32 mouse cellular contexts compared by ENCODE assay signal in the genomic region with DNA sequence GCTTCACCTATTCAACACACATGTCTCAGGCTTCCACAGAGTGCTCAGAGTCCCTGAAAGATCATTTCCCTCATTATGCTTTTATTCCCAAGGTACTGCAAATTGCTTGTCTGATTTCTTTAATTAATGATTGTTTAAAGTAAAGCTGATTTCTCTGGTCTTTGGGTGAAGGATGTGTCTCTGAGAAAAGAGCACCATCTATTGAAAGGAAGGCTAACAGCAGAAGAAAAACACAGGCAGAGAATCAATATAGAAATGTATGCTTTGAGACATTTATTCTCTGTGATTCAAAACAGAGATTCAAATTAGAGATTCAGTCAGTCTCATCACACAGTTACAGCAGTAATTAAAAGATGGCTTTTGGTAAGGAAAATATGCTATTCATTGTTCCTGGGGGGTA. TPM values are rescaled to one million over a fixed set of nuclear protein-coding genes. Genes with fewer than 3 reads are reported as not detected.
DNase-seq lines count a peak whose midpoint lies in the region; ATAC-seq and TF ChIP-seq lines count a peak whose summit lies in the region.
"Had no signal": no experiment of that assay in that cellular context is flagged by ENCODE, and none has a peak within 500 bp of the region (broad histone marks: within the 10 kb centered on the region; RNA-seq: fewer than 3 reads in every experiment).

No protein-coding gene starts in this region.

- H3K9ac ChIP-seq in hindbrain, embryonic 13.5 days: no peak overlapping the region
- H3K9ac ChIP-seq in midbrain, embryonic 14.5 days (replicated peaks; ENCODE audit: low read length): no peak overlapping the region
- H3K9ac ChIP-seq in midbrain, embryonic 11.5 days (ENCODE audit: low read length): no peak overlapping the region
- H3K9ac ChIP-seq in neural tube, embryonic 15.5 days (replicated peaks): no peak overlapping the region
- H3K9ac ChIP-seq: embryonic facial prominence, embryonic 12.5 days; heart, embryonic 13.5 days; kidney, embryonic 15.5 days; limb, embryonic 13.5 days; liver, embryonic 12.5 days had no signal

- H3K9me3 ChIP-seq in hindbrain, embryonic 13.5 days: no peaks in the 10 kb centered on the region
- H3K9me3 ChIP-seq in hindbrain, embryonic 10.5 days: no peaks in the 10 kb centered on the region
- no peaks in the 10 kb centered on the region for H3K9me3 ChIP-seq in midbrain, embryonic 14.5 days (ENCODE audit: control insufficient read depth, low read length)
- H3K9me3 ChIP-seq in midbrain, embryonic 11.5 days (ENCODE audit: control insufficient read depth, low read length): no peaks in the 10 kb centered on the region
- no peaks in the 10 kb centered on the region for H3K9me3 ChIP-seq in neural tube, embryonic 15.5 days (replicated peaks)
- H3K9me3 ChIP-seq: embryonic facial prominence, embryonic 12.5 days; heart, embryonic 13.5 days; kidney, embryonic 15.5 days; limb, embryonic 13.5 days; liver, embryonic 12.5 days had no signal

- TF ChIP-seq CTCF in cortical plate, adult 2 months (IDR thresholded peaks at IDR 0.05; ENCODE audit: extremely low read depth, insufficient read depth, low read length): no peak

- no peak overlapping the region for H3K27ac ChIP-seq in hindbrain, embryonic 13.5 days
- no peak overlapping the region for H3K27ac ChIP-seq in hindbrain, embryonic 10.5 days
- H3K27ac ChIP-seq in midbrain, embryonic 14.5 days (replicated peaks; ENCODE audit: low read depth, low read length): no peak overlapping the region
- no peak overlapping the region for H3K27ac ChIP-seq in midbrain, embryonic 11.5 days (ENCODE audit: low read depth, low read length)
- no peak overlapping the region for H3K27ac ChIP-seq in cortical plate, adult 2 months (ENCODE audit: insufficient read depth, low read length)
- H3K27ac ChIP-seq in neural tube, embryonic 15.5 days (replicated peaks): no peak overlapping the region
- H3K27ac ChIP-seq: embryonic facial prominence, embryonic 12.5 days; heart, adult 2 months; heart, embryonic 13.5 days; kidney, embryonic 15.5 days; limb, embryonic 13.5 days; liver, embryonic 12.5 days had no signal

- 0 out of 2 replicates have a peak, but pooled peaks cover 5% of the 10 kb centered on the region for H3K27me3 ChIP-seq in hindbrain, embryonic 13.5 days
- no peaks in the 10 kb centered on the region for H3K27me3 ChIP-seq in hindbrain, embryonic 10.5 days (ENCODE audit: insufficient read depth, poor library complexity, severe bottlenecking)
- H3K27me3 ChIP-seq in midbrain, embryonic 14.5 days (ENCODE audit: control insufficient read depth, insufficient read depth, low read length): no peaks in the 10 kb centered on the region
- H3K27me3 ChIP-seq in midbrain, embryonic 11.5 days (ENCODE audit: control insufficient read depth, insufficient read depth, low read length): no peaks in the 10 kb centered on the region
- H3K27me3 ChIP-seq in neural tube, embryonic 15.5 days (replicated peaks): no peaks in the 10 kb centered on the region

- no peak for DNase-seq in hindbrain, embryonic 10.5 days (ENCODE audit: low spot score)
- DNase-seq in midbrain, embryonic 14.5 days: peak; percentile 19
- no peak for DNase-seq in midbrain, embryonic 11.5 days (ENCODE audit: low spot score, missing footprints)
- no peak for DNase-seq in gastrocnemius, postnatal 36 days
- DNase-seq: adrenal gland, postnatal 36 days; cerebellum, adult 11-12 months; cerebellum, postnatal 14 days; gastrocnemius, postnatal 25 days; heart, adult 2 months; heart, postnatal 14 days; kidney, adult 11 months; layer of hippocampus, postnatal 36 days; lung, adult 18-20 months; lung, postnatal 10 days; right cerebral cortex, adult 18-20 months; right cerebral cortex, postnatal 4 days; thymus, postnatal 25 days had no signal

- no peaks in the 10 kb centered on the region for H3K36me3 ChIP-seq in hindbrain, embryonic 13.5 days
- H3K36me3 ChIP-seq in hindbrain, embryonic 10.5 days: no peaks in the 10 kb centered on the region
- H3K36me3 ChIP-seq in midbrain, embryonic 14.5 days (ENCODE audit: control insufficient read depth, insufficient read depth, low read length): no peaks in the 10 kb centered on the region
- no peaks in the 10 kb centered on the region for H3K36me3 ChIP-seq in midbrain, embryonic 11.5 days (ENCODE audit: control insufficient read depth, insufficient read depth, low read length)
- H3K36me3 ChIP-seq in neural tube, embryonic 15.5 days: no peaks in the 10 kb centered on the region
- H3K36me3 ChIP-seq: embryonic facial prominence, embryonic 12.5 days; heart, embryonic 13.5 days; kidney, embryonic 15.5 days; limb, embryonic 13.5 days; liver, embryonic 12.5 days had no signal

- ATAC-seq in hindbrain, embryonic 13.5 days (ENCODE audit: low FRiP score): 0 out of 2 replicates have a peak, but pooled peaks have one; percentile 23
- ATAC-seq in midbrain, embryonic 14.5 days (ENCODE audit: low FRiP score, low TSS enrichment): no peak
- no peak for ATAC-seq in midbrain, embryonic 11.5 days (ENCODE audit: low FRiP score)
- 0 out of 2 replicates have a peak, but pooled peaks have one; percentile 18 for ATAC-seq in neural tube, embryonic 15.5 days (ENCODE audit: low FRiP score)
- ATAC-seq: liver, embryonic 12.5 days; Patski had no signal

- intact Hi-C loops in gastrocnemius, postnatal 36 days (cut with DNase I): no loop called here

- H3K4me1 ChIP-seq in hindbrain, embryonic 13.5 days (replicated peaks): peaks cover 9% of the 10 kb centered on the region
- H3K4me1 ChIP-seq in hindbrain, embryonic 10.5 days (replicated peaks): peaks cover 7% of the 10 kb centered on the region; the same call in 1 of the 2 replicates
- no peaks in the 10 kb centered on the region for H3K4me1 ChIP-seq in midbrain, embryonic 14.5 days (ENCODE audit: control insufficient read depth, insufficient read depth, low read length)
- no peaks in the 10 kb centered on the region for H3K4me1 ChIP-seq in midbrain, embryonic 11.5 days (ENCODE audit: control insufficient read depth, insufficient read depth, low read length)
- H3K4me1 ChIP-seq in cortical plate, adult 2 months (ENCODE audit: control insufficient read depth, insufficient read depth, low read length): no peaks in the 10 kb centered on the region
- 0 out of 2 replicates have a peak, but pooled peaks cover 7% of the 10 kb centered on the region for H3K4me1 ChIP-seq in neural tube, embryonic 15.5 days
- H3K4me1 ChIP-seq: embryonic facial prominence, embryonic 12.5 days; heart, embryonic 13.5 days; kidney, embryonic 15.5 days; limb, embryonic 13.5 days; liver, embryonic 12.5 days had no signal

- TF ChIP-seq POLR2A in cortical plate, adult 2 months (IDR thresholded peaks at IDR 0.05; ENCODE audit: extremely low read depth, insufficient read depth, low read length): no peak

- H3K4me3 ChIP-seq in hindbrain, embryonic 13.5 days: no peak overlapping the region
- no peak overlapping the region for H3K4me3 ChIP-seq in hindbrain, embryonic 10.5 days
- H3K4me3 ChIP-seq in midbrain, embryonic 14.5 days (replicated peaks; ENCODE audit: low read depth, low read length): no peak overlapping the region
- no peak overlapping the region for H3K4me3 ChIP-seq in midbrain, embryonic 11.5 days (ENCODE audit: low read depth, low read length)
- peak overlapping the region; percentile 15; the same call in 1 of the 2 replicates for H3K4me3 ChIP-seq in cortical plate, adult 2 months (ENCODE audit: insufficient read depth, low read length)
- H3K4me3 ChIP-seq in neural tube, embryonic 15.5 days (replicated peaks): peak overlapping the region; percentile 45
- H3K4me3 ChIP-seq: embryonic facial prominence, embryonic 12.5 days; heart, adult 2 months; heart, embryonic 13.5 days; kidney, embryonic 15.5 days; limb, embryonic 13.5 days; liver, embryonic 12.5 days had no signal

- no peak overlapping the region for H3K4me2 ChIP-seq in hindbrain, embryonic 13.5 days
- no peak overlapping the region for H3K4me2 ChIP-seq in midbrain, embryonic 14.5 days (ENCODE audit: low read length)
- H3K4me2 ChIP-seq in midbrain, embryonic 11.5 days: no peak overlapping the region
- peak overlapping the region; percentile 63 for H3K4me2 ChIP-seq in neural tube, embryonic 15.5 days
- H3K4me2 ChIP-seq: embryonic facial prominence, embryonic 12.5 days; heart, embryonic 13.5 days; kidney, embryonic 15.5 days; limb, embryonic 13.5 days; liver, embryonic 12.5 days had no signal

RNA-seq across cellular contexts. Expression of a gene that starts 28.7 kb away (rescaled TPM):
- polyA plus RNA-seq in hindbrain, embryonic 13.5 days (2015; fragmentation: Nextera tagmentation; extraction: Ambion mirVana): not detected in 2 replicates
- not detected in 2 replicates for polyA plus RNA-seq in hindbrain, embryonic 10.5 days (2016; fragmentation: Nextera tagmentation; extraction: Ambion mirVana)
- not detected in 2 replicates for polyA plus RNA-seq in midbrain, embryonic 14.5 days (2014; fragmentation: Nextera tagmentation; extraction: Ambion mirVana)
- polyA plus RNA-seq in midbrain, embryonic 11.5 days (2014; fragmentation: Nextera tagmentation; extraction: Ambion mirVana): not detected in 2 replicates
- polyA plus RNA-seq in cortical plate, adult 2 months (2012; rRNA removed): not detected in 2 replicates
- not detected in 2 replicates for polyA plus RNA-seq in neural tube, embryonic 15.5 days (2015; fragmentation: Nextera tagmentation; extraction: Ambion mirVana)
- not detected for total RNA-seq in gastrocnemius, postnatal 36 days (2021)
- total RNA-seq: adrenal gland, adult 18-20 months; adrenal gland, postnatal 36 days; ES-E14; gastrocnemius, postnatal 25 days; heart, adult 2 months; heart, postnatal 14 days; layer of hippocampus, adult 8-10 months; layer of hippocampus, postnatal 36 days; left cerebral cortex, postnatal 25 days had no signal
- polyA plus RNA-seq: embryonic facial prominence, embryonic 12.5 days; forebrain, embryonic 11.5 days; heart, adult 2 months; heart, embryonic 13.5 days; kidney, embryonic 15.5 days; limb, embryonic 13.5 days; liver, embryonic 12.5 days; Patski; stomach, embryonic 14.5 days had no signal

RNA-seq across cellular contexts. Expression of a gene that starts 31.9 kb away (rescaled TPM):
- polyA plus RNA-seq in hindbrain, embryonic 13.5 days (2015; fragmentation: Nextera tagmentation; extraction: Ambion mirVana): 1.2 TPM in 2 replicates
- polyA plus RNA-seq in hindbrain, embryonic 10.5 days (2016; fragmentation: Nextera tagmentation; extraction: Ambion mirVana): 0.44 TPM in 1 of 2 replicates, not detected in the other
- 1.2 and 3.1 TPM in 2 replicates for polyA plus RNA-seq in midbrain, embryonic 14.5 days (2014; fragmentation: Nextera tagmentation; extraction: Ambion mirVana)
- polyA plus RNA-seq in midbrain, embryonic 11.5 days (2014; fragmentation: Nextera tagmentation; extraction: Ambion mirVana): 0.11 TPM in 1 of 2 replicates, not detected in the other
- polyA plus RNA-seq in cortical plate, adult 2 months (2012; rRNA removed): 0.94 and 1.1 TPM in 2 replicates
- 3.3 and 3.4 TPM in 2 replicates for polyA plus RNA-seq in neural tube, embryonic 15.5 days (2015; fragmentation: Nextera tagmentation; extraction: Ambion mirVana)
- total RNA-seq in gastrocnemius, postnatal 36 days (2021): not detected
- total RNA-seq: adrenal gland, postnatal 36 days; ES-E14; gastrocnemius, postnatal 25 days; heart, adult 2 months; heart, postnatal 14 days had no signal
- polyA plus RNA-seq: embryonic facial prominence, embryonic 12.5 days; forebrain, embryonic 11.5 days; heart, adult 2 months; heart, embryonic 13.5 days; limb, embryonic 13.5 days; liver, embryonic 12.5 days; Patski had no signal

Comparison
In these comparisons a context has a peak if more than half of its experiments do, and no peak if none do; other contexts are left out.
1. ATAC-seq: peak in hindbrain, embryonic 13.5 days (single experiment) and neural tube, embryonic 15.5 days (single experiment); none in midbrain, embryonic 14.5 days (single experiment) and midbrain, embryonic 11.5 days (single experiment).
2. H3K4me3 ChIP-seq: peak in cortical plate, adult 2 months (single experiment) and neural tube, embryonic 15.5 days (single experiment); none in hindbrain, embryonic 13.5 days (single experiment), hindbrain, embryonic 10.5 days (single experiment), midbrain, embryonic 14.5 days (single experiment) and midbrain, embryonic 11.5 days (single experiment).